10 mouse cellular contexts compared by ENCODE assay signal in genomic region chr10:130228246-130228645, GRCm38 (mm10). TPM values are rescaled to one million over a fixed set of nuclear protein-coding genes. Genes with fewer than 3 reads are reported as not detected.
DNase-seq lines count a peak whose midpoint lies in the region; ATAC-seq and TF ChIP-seq lines count a peak whose summit lies in the region.
"Had no signal": no experiment of that assay in that cellular context is flagged by ENCODE, and none has a peak within 500 bp of the region (broad histone marks: within the 10 kb centered on the region; RNA-seq: fewer than 3 reads in every experiment).

No protein-coding gene starts in this region.

- no peak overlapping the region for H3K4me3 ChIP-seq in ES-E14 (ENCODE audit: insufficient read depth in 1 of 2, low read depth in 1 of 2, low read length in 2 of 2, poor library complexity in 1 of 2, severe bottlenecking in 1 of 2)
- H3K4me3 ChIP-seq in forebrain, embryonic 13.5 days, result no peak overlapping the region
- H3K4me3 ChIP-seq in intestine, postnatal 0 days (ENCODE audit: low read depth, low read length), result no peak overlapping the region
- H3K4me3 ChIP-seq in limb, embryonic 11.5 days (ENCODE audit: low read depth, low read length), result no peak overlapping the region
- H3K4me3 ChIP-seq: stomach, embryonic 15.5 days had no signal

- TF ChIP-seq CTCF in intestine, postnatal 0 days (IDR thresholded peaks at IDR 0.05; ENCODE audit: low read depth), result peak; percentile 88

- H3K4me2 ChIP-seq in forebrain, embryonic 13.5 days, result no peak overlapping the region
- H3K4me2 ChIP-seq in intestine, postnatal 0 days (replicated peaks; ENCODE audit: low read depth), result no peak overlapping the region
- no peak overlapping the region for H3K4me2 ChIP-seq in limb, embryonic 11.5 days (ENCODE audit: low read depth, severe bottlenecking)
- H3K4me2 ChIP-seq: stomach, embryonic 15.5 days had no signal

- peak; percentile 85 for ATAC-seq in cerebellum, adult (ENCODE audit: insufficient number of reproducible peaks, low FRiP score, low TSS enrichment)
- peak; percentile 95 for ATAC-seq in forebrain, embryonic 13.5 days
- 0 out of 2 replicates have a peak, but pooled peaks have one; percentile 51 for ATAC-seq in intestine, postnatal 0 days
- peak; percentile 84; the same call in 1 of the 2 replicates for ATAC-seq in limb, embryonic 11.5 days (ENCODE audit: insufficient number of reproducible peaks, low FRiP score, low TSS enrichment, low read depth)

- H3K27ac ChIP-seq in ES-E14 (ENCODE audit: insufficient read depth, low read depth, low read length, poor library complexity, severe bottlenecking), result no peak overlapping the region
- no peak overlapping the region for H3K27ac ChIP-seq in forebrain, embryonic 13.5 days
- no peak overlapping the region for H3K27ac ChIP-seq in intestine, postnatal 0 days (ENCODE audit: low read depth, low read length)
- no peak overlapping the region for H3K27ac ChIP-seq in limb, embryonic 11.5 days (replicated peaks; ENCODE audit: low read depth, low read length)
- H3K27ac ChIP-seq: stomach, embryonic 15.5 days had no signal

- H3K9ac ChIP-seq in ES-E14 (ENCODE audit: insufficient read depth, low read depth, low read length, poor library complexity, severe bottlenecking), result no peak overlapping the region
- no peak overlapping the region for H3K9ac ChIP-seq in forebrain, embryonic 13.5 days
- H3K9ac ChIP-seq in intestine, postnatal 0 days (ENCODE audit: low read depth, low read length), result no peak overlapping the region
- H3K9ac ChIP-seq in limb, embryonic 11.5 days (ENCODE audit: low read length), result no peak overlapping the region
- H3K9ac ChIP-seq: stomach, embryonic 15.5 days had no signal

- WGBS in forebrain, embryonic 13.5 days, result 0% methylated on average over 1 of the region's 1 CpGs
- 0% methylated on average over 1 of the region's 1 CpGs for WGBS in intestine, postnatal 0 days
- 0% methylated on average over 1 of the region's 1 CpGs for WGBS in limb, embryonic 11.5 days

- DNase-seq in A20 (ENCODE audit: low read depth, low spot score), result peak; percentile 72
- peak; percentile 51 for DNase-seq in ES-E14 (ENCODE audit: low read depth, low spot score)
- peak; percentile 68 for DNase-seq in limb, embryonic 11.5 days (ENCODE audit: low spot score)
- peak; percentile 42 for DNase-seq in neural tube, embryonic 10.5 days (ENCODE audit: extremely low spot score, low spot score)
- DNase-seq in thymus, postnatal 36 days, result peak; percentile 8 to 27

- H3K9me3 ChIP-seq in ES-E14 (ENCODE audit: control insufficient read depth, insufficient read depth, low read depth, low read length), result no peaks in the 10 kb centered on the region
- no peaks in the 10 kb centered on the region for H3K9me3 ChIP-seq in forebrain, embryonic 13.5 days (replicated peaks)
- H3K9me3 ChIP-seq in intestine, postnatal 0 days (ENCODE audit: control insufficient read depth), result no peaks in the 10 kb centered on the region
- H3K9me3 ChIP-seq in limb, embryonic 11.5 days (ENCODE audit: control insufficient read depth, low read length), result no peaks in the 10 kb centered on the region
- H3K9me3 ChIP-seq: stomach, embryonic 15.5 days had no signal

- H3K36me3 ChIP-seq in ES-E14 (ENCODE audit: control insufficient read depth, insufficient read depth, low read length, poor library complexity, severe bottlenecking), result no peaks in the 10 kb centered on the region
- H3K36me3 ChIP-seq in forebrain, embryonic 13.5 days (ENCODE audit: poor library complexity, severe bottlenecking), result no peaks in the 10 kb centered on the region
- H3K36me3 ChIP-seq in intestine, postnatal 0 days (ENCODE audit: control insufficient read depth, insufficient read depth), result no peaks in the 10 kb centered on the region
- no peaks in the 10 kb centered on the region for H3K36me3 ChIP-seq in limb, embryonic 11.5 days (ENCODE audit: control insufficient read depth, insufficient read depth, low read length)
- H3K36me3 ChIP-seq: stomach, embryonic 15.5 days had no signal

- no peaks in the 10 kb centered on the region for H3K4me1 ChIP-seq in ES-E14 (ENCODE audit: control insufficient read depth in 2 of 2, insufficient read depth in 2 of 2, low read length in 2 of 2, poor library complexity in 1 of 2)
- H3K4me1 ChIP-seq in forebrain, embryonic 13.5 days, result no peaks in the 10 kb centered on the region
- H3K4me1 ChIP-seq in intestine, postnatal 0 days (replicated peaks; ENCODE audit: control insufficient read depth, insufficient read depth, low read length), result no peaks in the 10 kb centered on the region
- H3K4me1 ChIP-seq in limb, embryonic 11.5 days (ENCODE audit: control insufficient read depth, insufficient read depth, low read length), result no peaks in the 10 kb centered on the region
- H3K4me1 ChIP-seq: stomach, embryonic 15.5 days had no signal

- in situ Hi-C loops in ES-E14 (cut with MboI; ENCODE audit: low sequenced_read_pairs in 2 of 2, unreplicated experiment in 2 of 2), result loop anchor here in 1 of 2 experiments (5.0 kb wide), 1 partner anchor 69 kb away; no protein-coding TSS in a partner anchor

- H3K27me3 ChIP-seq in forebrain, embryonic 13.5 days, result no peaks in the 10 kb centered on the region
- H3K27me3 ChIP-seq in intestine, postnatal 0 days (replicated peaks; ENCODE audit: control insufficient read depth, insufficient read depth, low read length), result no peaks in the 10 kb centered on the region
- H3K27me3 ChIP-seq in limb, embryonic 11.5 days (ENCODE audit: control insufficient read depth, insufficient read depth, low read length), result no peaks in the 10 kb centered on the region
- H3K27me3 ChIP-seq: stomach, embryonic 15.5 days had no signal

TF ChIP-seq in ES-E14, 5 proteins besides CTCF, POLR2A, EP300 and RAD21:
- TF ChIP-seq ZNF384 (IDR thresholded peaks at IDR 0.05; ENCODE audit: low read depth, low read length), result no peak
- no peak for TF ChIP-seq HCFC1 (IDR thresholded peaks at IDR 0.05; ENCODE audit: borderline replicate concordance, insufficient read depth, low read length)
- TF ChIP-seq ZC3H11A (IDR thresholded peaks at IDR 0.05; ENCODE audit: borderline replicate concordance, low read depth, low read length), result peak; percentile 95
- no peak for TF ChIP-seq MAFK (IDR thresholded peaks at IDR 0.05; ENCODE audit: insufficient read depth, low read depth, low read length)
- no peak for TF ChIP-seq CHD2 (IDR thresholded peaks at IDR 0.05; ENCODE audit: low read depth, low read length)

RNA-seq across cellular contexts. Expression of gene Olfr827, which starts 14.0 kb away (rescaled TPM):
- total RNA-seq in ES-E14 (2012; rRNA removed), result not detected in 2 replicates
- not detected in 2 replicates for polyA plus RNA-seq in forebrain, embryonic 13.5 days (2015; fragmentation: Nextera tagmentation; extraction: Ambion mirVana)
- polyA plus RNA-seq in intestine, postnatal 0 days (2015; fragmentation: Nextera tagmentation; extraction: Ambion mirVana), result not detected in 2 replicates
- polyA plus RNA-seq in limb, embryonic 11.5 days (2014; fragmentation: Nextera tagmentation; extraction: Ambion mirVana), result not detected in 2 replicates
- polyA plus RNA-seq: heart, embryonic 16.5 days; stomach, embryonic 15.5 days had no signal

RNA-seq across cellular contexts. Expression of gene Olfr826, which starts 44.3 kb away (rescaled TPM):
- not detected in 2 replicates for total RNA-seq in ES-E14 (2012; rRNA removed)
- not detected in 2 replicates for polyA plus RNA-seq in forebrain, embryonic 13.5 days (2015; fragmentation: Nextera tagmentation; extraction: Ambion mirVana)
- polyA plus RNA-seq in intestine, postnatal 0 days (2015; fragmentation: Nextera tagmentation; extraction: Ambion mirVana), result not detected in 2 replicates
- not detected in 2 replicates for polyA plus RNA-seq in limb, embryonic 11.5 days (2014; fragmentation: Nextera tagmentation; extraction: Ambion mirVana)
- polyA plus RNA-seq: heart, embryonic 16.5 days; stomach, embryonic 15.5 days had no signal

RNA-seq across cellular contexts. Expression of gene Neurod4, which starts 51.8 kb away (rescaled TPM):
- not detected in 2 replicates for total RNA-seq in ES-E14 (2012; rRNA removed)
- polyA plus RNA-seq in forebrain, embryonic 13.5 days (2015; fragmentation: Nextera tagmentation; extraction: Ambion mirVana), result 4.4 and 4.7 TPM in 2 replicates
- polyA plus RNA-seq in intestine, postnatal 0 days (2015; fragmentation: Nextera tagmentation; extraction: Ambion mirVana), result not detected in 2 replicates
- polyA plus RNA-seq in limb, embryonic 11.5 days (2014; fragmentation: Nextera tagmentation; extraction: Ambion mirVana), result not detected in 2 replicates
- polyA plus RNA-seq: heart, embryonic 16.5 days had no signal

Comparison
In these comparisons a context has a peak if more than half of its experiments do, and no peak if none do; other contexts are left out.
1. DNase-seq: peak in every context shown above with its lines; median percentile 72 in A20; 68 in limb, embryonic 11.5 days; 51 in ES-E14; 42 in neural tube, embryonic 10.5 days; 18 in thymus, postnatal 36 days.